Mouse (Mus musculus): ENCODE measurements at regions not wholly inside any gene's neighbourhood (a gene's known extent, or its start where the extent isn't known, plus 50 kb on each side); places are given as distances from the start of the nearest gene placed in this dataset.

GRCm38 (mm10) chr12:77135661-77136060, 102.3 kb upstream of the Fut8 start:
- DNase-seq (ENCODE audit: extremely low spot score, low spot score), result no peak

GRCm38 (mm10) chr12:77135067-77135466, 102.9 kb upstream of the Fut8 start:
- no peak for DNase-seq (ENCODE audit: extremely low spot score, low spot score)

GRCm38 (mm10) chr12:77134306-77135010, 103.5 kb upstream of the Fut8 start:
- DNase-seq (ENCODE audit: extremely low spot score, low spot score), result no peak

DNA sequence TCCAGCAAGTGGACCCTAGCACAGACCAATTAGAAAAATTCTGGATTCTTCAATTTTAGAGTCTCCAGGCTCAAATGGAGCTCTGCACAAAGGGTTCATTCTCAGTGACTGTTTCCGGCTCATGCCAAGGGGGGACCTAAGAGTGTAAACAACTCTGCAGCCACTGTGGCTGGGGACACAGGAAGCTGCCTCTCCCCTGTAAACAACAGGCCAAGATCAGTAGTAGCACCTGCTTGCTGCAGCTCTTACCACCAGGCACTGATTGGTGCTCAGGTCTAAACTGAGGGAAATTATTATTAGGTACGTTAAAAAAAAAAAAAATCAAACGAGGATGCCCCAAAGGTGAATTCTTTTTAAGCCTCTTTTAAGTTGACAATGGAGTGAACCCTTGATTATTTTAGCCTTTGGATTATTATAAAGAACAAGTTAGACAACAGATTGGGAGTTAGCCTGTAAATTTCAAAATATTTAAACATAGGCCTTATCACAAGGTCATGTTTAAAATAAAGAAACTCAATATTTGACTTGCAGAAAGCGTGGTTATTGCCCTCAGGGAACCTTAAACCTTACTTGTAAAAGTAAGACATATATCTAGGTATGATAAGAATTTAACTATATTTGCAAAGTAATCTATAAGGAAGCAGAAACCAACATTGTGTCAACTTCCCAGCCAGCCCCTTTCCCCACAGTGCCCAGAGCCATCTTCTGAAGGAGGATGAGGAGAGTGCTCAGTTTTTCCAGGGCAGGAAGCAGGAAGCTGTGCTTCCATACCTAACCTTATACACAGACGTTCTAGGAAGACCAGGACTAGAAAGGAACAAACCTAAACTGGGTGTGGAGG, 104.2 kb upstream of the Fut8 start:
- DNase-seq (ENCODE audit: extremely low spot score, low spot score), result no peak

DNA sequence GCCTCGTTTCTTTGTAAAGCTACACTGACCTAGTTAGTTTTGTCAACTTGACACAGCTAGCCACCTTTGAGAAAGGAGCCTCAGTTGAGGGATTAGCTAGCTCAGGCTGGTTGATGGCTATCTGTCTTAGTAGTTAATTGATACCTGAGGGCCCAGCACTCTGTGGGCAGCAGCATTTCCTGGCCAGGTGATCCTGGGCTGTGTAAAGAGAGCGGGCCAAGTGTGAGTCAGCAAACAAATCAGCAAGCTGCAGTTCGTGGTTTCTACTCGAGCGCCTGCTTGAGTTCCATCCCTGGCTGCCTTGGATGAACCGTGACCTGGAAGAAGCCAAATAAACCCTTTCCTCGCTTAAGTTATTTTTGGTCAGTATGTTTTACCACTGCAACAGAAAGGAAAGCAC, 106.6 kb upstream of the Fut8 start:
- DNase-seq (ENCODE audit: extremely low spot score, low spot score), result no peak

GRCm38 (mm10) chr12:77130526-77130925, 107.4 kb upstream of the Fut8 start:
- no peak for DNase-seq (ENCODE audit: extremely low spot score, low spot score)

- no peak for DNase-seq (ENCODE audit: extremely low spot score, low spot score)
Observed at GRCm38 (mm10) chr12:77124267-77124666, 113.7 kb upstream of the Fut8 start.

GRCm38 (mm10) chr12:77113516-77113915, 124.4 kb upstream of the Fut8 start:
- no peak for DNase-seq (ENCODE audit: extremely low spot score, low spot score)

DNA sequence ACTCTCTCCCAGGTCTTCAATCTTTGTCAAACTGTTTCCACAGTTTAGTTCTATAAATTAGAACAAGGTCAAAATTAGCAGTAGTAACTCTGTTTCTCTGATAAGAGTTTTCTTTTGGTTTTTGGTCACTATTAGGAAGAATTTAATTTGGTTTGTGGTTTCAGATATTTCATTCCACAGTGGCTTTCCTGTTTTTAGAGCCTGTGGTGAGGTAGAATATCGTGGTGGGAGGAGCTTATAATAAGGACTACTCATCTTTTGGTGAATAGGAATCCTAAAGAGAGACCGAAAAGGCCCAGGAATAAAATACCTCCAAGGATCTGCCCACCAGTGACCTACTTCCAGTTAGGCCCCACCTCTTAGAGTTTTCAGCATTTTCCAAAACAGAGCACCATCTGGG, 125.8 kb upstream of the Fut8 start:
- no peak for DNase-seq (ENCODE audit: extremely low spot score, low spot score)

GRCm38 (mm10) chr12:77107251-77107650, 130.7 kb upstream of the Fut8 start:
- no peak for DNase-seq (ENCODE audit: extremely low spot score, low spot score)

GRCm38 (mm10) chr12:77105887-77106600, 131.9 kb upstream of the Fut8 start:
- DNase-seq (ENCODE audit: extremely low spot score, low spot score), result no peak

DNA sequence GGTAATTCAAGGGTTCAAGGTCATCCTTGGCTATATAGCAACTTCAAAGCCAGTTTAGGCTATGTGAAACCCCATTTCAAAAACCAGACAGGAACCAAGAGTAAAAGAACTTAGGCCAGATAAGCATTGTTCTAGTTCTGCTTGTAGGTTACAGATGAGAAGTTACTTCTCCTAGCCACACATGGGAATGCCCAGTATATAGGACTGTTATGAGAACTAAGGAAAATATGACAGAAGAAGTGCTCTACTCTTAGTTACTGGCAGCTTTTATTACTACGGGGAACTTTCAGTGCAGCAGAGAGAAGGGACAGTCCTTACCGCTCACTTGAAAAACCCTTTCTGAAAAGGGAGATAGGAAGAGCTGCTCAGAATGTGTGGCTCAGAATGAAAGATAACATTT, 137.4 kb upstream of the Fut8 start:
- DNase-seq (ENCODE audit: extremely low spot score, low spot score), result no peak

GRCm38 (mm10) chr12:77099521-77099920, 137.5 kb upstream of the Max start:
- DNase-seq (ENCODE audit: extremely low spot score, low spot score), result no peak

DNA sequence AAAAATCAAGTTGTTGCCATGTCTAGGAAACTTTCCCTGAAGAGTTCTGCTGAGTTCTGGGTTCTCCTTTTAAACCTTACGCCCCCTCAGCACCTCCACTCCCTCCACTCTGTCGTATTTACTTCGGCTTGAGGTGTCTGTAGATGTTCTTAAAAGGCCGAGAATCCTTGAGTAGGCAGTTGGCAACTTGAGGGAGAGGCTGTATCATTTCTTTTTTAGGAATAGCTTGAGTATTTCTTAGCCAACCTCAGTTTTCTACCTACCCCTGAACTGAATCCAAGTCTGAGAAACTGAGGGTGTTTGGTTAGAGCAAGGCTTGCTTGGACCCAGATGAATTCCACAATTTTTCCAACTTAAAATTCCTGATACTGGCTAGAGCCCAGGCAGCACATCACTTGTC, 136.8 kb upstream of the Max start:
- DNase-seq (ENCODE audit: extremely low spot score, low spot score), result no peak

GRCm38 (mm10) chr12:77097831-77098230, 135.8 kb upstream of the Max start:
- DNase-seq (ENCODE audit: extremely low spot score, low spot score), result no peak

DNA sequence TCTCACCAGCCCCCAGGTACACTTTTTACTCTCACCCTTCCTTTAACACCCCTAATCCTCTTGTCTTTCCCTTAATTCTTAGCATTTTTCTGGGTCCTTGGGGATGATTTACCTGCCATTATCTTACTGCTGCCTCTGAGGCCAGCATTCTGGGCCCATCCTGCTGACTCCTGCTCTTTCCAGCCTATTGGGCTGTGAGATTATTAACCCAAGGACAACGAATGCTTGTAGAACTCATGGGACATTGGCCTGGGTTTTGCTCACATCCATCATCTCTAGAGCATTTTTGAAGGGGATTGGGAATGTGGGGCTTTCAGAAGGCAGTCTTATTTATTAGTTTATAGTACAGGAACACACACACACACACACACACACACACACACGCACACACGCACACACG, 134.5 kb upstream of the Max start:
- no peak for DNase-seq (ENCODE audit: extremely low spot score, low spot score)

DNA sequence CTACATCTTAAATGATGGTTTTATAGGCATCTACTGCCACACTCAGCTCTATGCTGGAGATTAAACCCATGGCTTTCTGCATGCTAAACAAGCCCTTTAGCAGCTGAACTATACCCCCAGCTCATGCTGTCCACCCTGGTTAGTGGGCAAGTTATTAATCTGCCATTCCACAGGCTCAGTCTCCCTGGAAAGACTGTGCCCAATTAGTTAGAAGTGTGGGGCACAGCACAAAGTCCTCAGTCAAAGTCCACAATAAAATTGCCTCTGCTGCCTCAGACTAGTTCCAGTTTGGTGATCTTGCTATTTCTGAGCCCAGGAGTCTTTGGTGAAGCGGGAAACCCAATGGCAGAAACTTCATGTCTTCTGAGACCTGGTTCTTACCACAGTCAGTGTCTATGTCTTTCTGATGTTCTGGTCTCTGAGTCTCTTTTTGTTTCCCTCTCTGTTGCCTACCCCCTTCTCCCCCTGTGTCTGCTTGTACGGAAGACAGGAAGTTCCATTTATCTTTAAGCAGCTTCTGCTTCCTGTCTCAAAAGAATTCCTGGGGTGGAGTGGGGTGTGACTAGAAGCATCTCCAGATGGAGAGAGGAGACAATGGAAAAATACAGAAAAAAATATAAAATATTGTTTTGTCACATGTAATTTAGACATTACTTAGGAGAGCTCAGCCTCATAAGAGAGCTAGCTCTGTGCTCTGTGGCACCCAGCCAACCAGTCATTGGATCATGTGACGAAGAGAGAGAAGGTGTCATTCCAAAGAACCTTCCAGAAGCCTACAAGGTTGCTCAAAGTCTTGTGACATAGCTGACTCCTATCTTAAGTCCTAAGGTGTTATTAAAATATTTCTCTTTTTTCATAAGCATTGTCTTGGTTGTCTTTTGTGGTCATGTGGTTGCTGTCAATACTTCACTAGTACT, 133.3 kb upstream of the Max start:
- DNase-seq (ENCODE audit: extremely low spot score, low spot score), result no peak

GRCm38 (mm10) chr12:77094168-77094567, 132.2 kb upstream of the Max start:
- no peak for DNase-seq (ENCODE audit: extremely low spot score, low spot score)

- DNase-seq (ENCODE audit: extremely low spot score, low spot score), result no peak
Observed at GRCm38 (mm10) chr12:77092741-77093140, 130.7 kb upstream of the Max start.

DNA sequence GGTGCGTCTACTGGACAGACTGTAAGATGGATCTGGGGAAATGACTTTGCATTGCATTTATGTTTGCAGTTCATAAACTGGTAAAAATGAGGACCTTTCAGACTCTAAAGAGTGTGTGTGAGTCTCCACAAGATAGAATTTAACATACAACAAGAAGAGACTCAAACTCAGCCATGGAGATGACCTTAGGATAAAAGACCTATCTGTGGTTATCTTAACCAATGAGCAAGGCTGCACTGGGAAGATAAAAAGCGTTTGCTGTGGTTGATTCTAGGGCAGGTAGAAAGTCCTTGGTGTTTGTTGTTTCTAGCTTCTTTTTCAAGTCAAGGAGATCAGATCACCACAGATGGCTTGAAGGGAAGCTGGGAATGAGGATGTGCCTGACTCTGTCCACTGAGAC, 130.1 kb upstream of the Max start:
- no peak for DNase-seq (ENCODE audit: extremely low spot score, low spot score)

DNA sequence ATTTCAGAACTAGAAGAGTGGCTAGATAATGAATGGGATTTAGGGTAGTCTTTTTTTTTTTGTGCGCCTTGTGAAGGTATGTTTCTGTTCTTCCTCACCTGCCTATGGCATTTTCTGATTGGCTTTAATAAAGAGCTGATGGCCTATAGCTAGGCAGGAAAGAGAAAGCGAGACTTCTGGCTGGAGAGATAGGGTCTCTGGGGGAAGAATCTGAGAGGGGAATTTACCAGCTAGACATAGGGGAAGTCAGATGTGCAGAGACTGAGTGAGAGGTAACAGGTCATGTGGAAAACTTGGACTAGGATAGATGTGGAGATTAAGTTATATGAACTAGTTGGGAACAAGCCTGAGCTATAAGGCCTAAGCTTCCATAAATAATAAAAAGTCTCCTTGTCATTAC, 129.7 kb upstream of the Max start:
- no peak for DNase-seq (ENCODE audit: extremely low spot score, low spot score)

Data from neural tube, embryonic 10.5 days (tissue).